Mouse (Mus musculus): ENCODE results near the gene Tbcb. TPM values are rescaled to one million over a fixed set of nuclear protein-coding genes. Genes with fewer than 3 reads are reported as not detected.

Gene Tbcb
- polyA plus RNA-seq (2012; ENCODE audit: low replicate concordance): 10.1 and 15.2 TPM in 2 replicates

DNA sequence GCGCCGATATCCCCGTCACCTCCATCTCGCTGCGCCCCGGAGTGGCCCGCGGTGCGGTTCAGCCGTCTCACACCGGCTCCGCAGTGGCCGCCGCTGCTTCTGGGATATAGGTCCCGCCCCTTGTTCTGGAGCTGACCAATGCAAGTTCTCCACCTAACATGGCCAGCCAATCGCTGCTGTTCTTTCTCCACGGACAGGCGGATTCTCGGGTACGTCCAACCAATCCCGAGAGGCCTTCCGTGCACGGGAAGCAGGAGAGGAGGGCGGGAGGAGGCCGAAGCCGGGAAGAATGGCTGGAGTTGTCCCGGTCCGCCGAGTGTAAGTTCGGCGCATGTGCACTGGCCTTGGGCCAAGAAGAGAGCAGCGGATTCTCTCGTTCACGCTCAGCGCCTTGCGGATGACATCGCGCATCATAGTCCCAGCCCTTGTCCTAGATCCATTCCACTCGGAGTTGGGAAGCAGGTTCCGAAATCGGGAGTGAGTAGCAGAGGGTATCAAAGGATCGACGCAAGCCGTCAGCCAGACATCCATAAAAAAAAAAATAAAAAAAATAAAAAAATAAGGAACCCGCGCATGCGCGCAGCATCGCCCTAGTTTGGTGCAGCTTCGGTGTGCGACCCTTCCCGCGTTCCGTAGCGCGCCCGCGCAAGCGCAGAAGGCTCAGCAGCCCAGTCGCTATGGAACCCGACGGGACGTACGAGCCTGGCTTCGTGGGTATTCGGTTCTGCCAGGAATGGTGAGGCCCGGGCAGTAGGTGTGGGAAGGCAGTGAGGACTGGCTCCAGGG lies at the start of gene Tbcb, which contains the start of gene Polr2i:
Tbcb (minus strand) TSS at position 604 of the 786 bp plus-strand sequence.
Polr2i (plus strand) TSS at position 280 of the 786 bp plus-strand sequence.

GRCm38 (mm10) chr7:30279951-30280669 lies 48.0 kb upstream of the Tbcb start, which contains the start of the genes Thap8 and Wdr62:
Gene Thap8 (plus strand): TSS chr7:30280094.
Gene Wdr62 (minus strand): TSS chr7:30280419.

DNA sequence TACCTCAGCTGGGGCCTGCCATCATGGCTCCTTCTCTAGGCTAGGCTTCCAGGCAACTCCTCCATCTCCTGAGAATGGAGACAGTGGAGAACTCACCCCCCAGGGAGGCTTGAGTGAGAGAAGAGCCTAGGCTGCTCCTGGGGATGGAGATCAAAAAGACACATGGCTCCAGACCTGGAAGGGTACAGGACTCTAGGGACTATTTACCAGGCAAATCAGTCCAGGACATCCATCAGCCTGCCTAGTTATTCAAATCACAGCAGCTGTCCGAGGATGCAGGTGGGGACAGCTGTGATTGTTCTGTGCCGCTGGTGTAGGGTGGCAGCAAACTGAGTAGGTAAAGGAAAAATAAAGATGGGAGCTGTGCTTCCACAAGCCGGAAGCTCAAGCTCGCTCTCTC lies 3.6 kb upstream of the Tbcb start, which contains the start of gene Ovol3:
Ovol3 (minus strand) TSS at position 101 of the 400 bp plus-strand sequence.

GRCm38 (mm10) chr7:30198481-30198971 lies 33.5 kb downstream of the Tbcb start, which contains the start of gene Capns1:
Gene Capns1 (minus strand): TSS chr7:30198811.

GRCm38 (mm10) chr7:30183879-30184289 lies 48.2 kb downstream of the Tbcb start, which contains the start of gene Cox7a1:
Gene Cox7a1 (plus strand): TSS chr7:30184144.

Other genes with a start within 250 kb of the Tbcb start
- gene Zfp568, start 248.3 kb downstream of the Tbcb start, polyA plus RNA-seq (2012; ENCODE audit: low replicate concordance): 1.4 and 3.7 TPM in 2 replicates
- not detected in 2 replicates for gene Zfp14, start 180.9 kb downstream of the Tbcb start, polyA plus RNA-seq (2012; ENCODE audit: low replicate concordance)
- gene Zfp82, start 159.4 kb downstream of the Tbcb start, polyA plus RNA-seq (2012; ENCODE audit: low replicate concordance): 0.14 and 0.46 TPM in 2 replicates
- not detected in 2 replicates for gene Gm26920, start 141.9 kb downstream of the Tbcb start, polyA plus RNA-seq (2012; ENCODE audit: low replicate concordance)
- gene Zfp566, start 141.7 kb downstream of the Tbcb start, polyA plus RNA-seq (2012; ENCODE audit: low replicate concordance): 0.27 and 0.80 TPM in 2 replicates
- gene Zfp260, start 137.5 kb downstream of the Tbcb start, polyA plus RNA-seq (2012; ENCODE audit: low replicate concordance): 0.48 and 0.87 TPM in 2 replicates
- gene Zfp382, start 110.3 kb downstream of the Tbcb start, polyA plus RNA-seq (2012; ENCODE audit: low replicate concordance): 4.5 and 5.5 TPM in 2 replicates
- gene Zfp146, start 62.5 kb downstream of the Tbcb start, polyA plus RNA-seq (2012; ENCODE audit: low replicate concordance): 1.1 and 2.7 TPM in 2 replicates
- gene Cox7a1, start 48.1 kb downstream of the Tbcb start, polyA plus RNA-seq (2012; ENCODE audit: low replicate concordance): not detected in 2 replicates
- 94.0 and 122 TPM in 2 replicates for gene Capns1, start 33.5 kb downstream of the Tbcb start, polyA plus RNA-seq (2012; ENCODE audit: low replicate concordance)
- 28.6 and 47.9 TPM in 2 replicates for gene Polr2i, start 324 bp downstream of the Tbcb start, polyA plus RNA-seq (2012; ENCODE audit: low replicate concordance)
- gene Ovol3, start 3.5 kb upstream of the Tbcb start, polyA plus RNA-seq (2012; ENCODE audit: low replicate concordance): not detected in 2 replicates
- 0.24 TPM in 1 of 2 replicates, not detected in the other for gene Thap8, start 47.8 kb upstream of the Tbcb start, polyA plus RNA-seq (2012; ENCODE audit: low replicate concordance)
- 22.7 and 114 TPM in 2 replicates for gene Wdr62, start 48.1 kb upstream of the Tbcb start, polyA plus RNA-seq (2012; ENCODE audit: low replicate concordance)
- gene Clip3, start 59.5 kb upstream of the Tbcb start, polyA plus RNA-seq (2012; ENCODE audit: low replicate concordance): 0.65 and 4.6 TPM in 2 replicates
- gene Alkbh6, start 76.4 kb upstream of the Tbcb start, polyA plus RNA-seq (2012; ENCODE audit: low replicate concordance): 91.3 and 100.0 TPM in 2 replicates
- gene Syne4, start 82.5 kb upstream of the Tbcb start, polyA plus RNA-seq (2012; ENCODE audit: low replicate concordance): 1.8 and 1.9 TPM in 2 replicates
- 0.96 and 1.7 TPM in 2 replicates for gene E130208F15Rik, start 89.5 kb upstream of the Tbcb start, polyA plus RNA-seq (2012; ENCODE audit: low replicate concordance)
- 4.7 and 8.8 TPM in 2 replicates for gene Sdhaf1, start 91.6 kb upstream of the Tbcb start, polyA plus RNA-seq (2012; ENCODE audit: low replicate concordance)
- gene Lrfn3, start 130.5 kb upstream of the Tbcb start, polyA plus RNA-seq (2012; ENCODE audit: low replicate concordance): 0.06 and 0.26 TPM in 2 replicates
- gene Tyrobp, start 181.5 kb upstream of the Tbcb start, polyA plus RNA-seq (2012; ENCODE audit: low replicate concordance): 9.6 and 46.1 TPM in 2 replicates
- gene Hcst, start 187.6 kb upstream of the Tbcb start, polyA plus RNA-seq (2012; ENCODE audit: low replicate concordance): 10.4 TPM in 1 of 2 replicates, not detected in the other
- gene Nfkbid, start 189.5 kb upstream of the Tbcb start, polyA plus RNA-seq (2012; ENCODE audit: low replicate concordance): 16.8 and 18.4 TPM in 2 replicates
- gene Aplp1, start 213.3 kb upstream of the Tbcb start, polyA plus RNA-seq (2012; ENCODE audit: low replicate concordance): 1.1 and 1.3 TPM in 2 replicates
- not detected in 2 replicates for gene Kirrel2, start 225.4 kb upstream of the Tbcb start, polyA plus RNA-seq (2012; ENCODE audit: low replicate concordance)
- 0.14 TPM in 1 of 2 replicates, not detected in the other for gene Nphs1, start 226.0 kb upstream of the Tbcb start, polyA plus RNA-seq (2012; ENCODE audit: low replicate concordance)